Mouse (Mus musculus) midbrain, embryonic 14.5 days (tissue): Measurements from ENCODE around the gene 2900026A02Rik. TPM values are rescaled to one million over a fixed set of nuclear protein-coding genes. Genes with fewer than 3 reads are reported as not detected.
A peak's percentile ranks its signal among the peaks of the same experiment; 100 is the strongest.
"Not testable (repeated sequence)": the region's sequence is repeated elsewhere in the genome, so short reads cannot be mapped to it uniquely, and the experiment has no call there.

Experiments used
- ATAC-seq: fragments of 200-750 bp; cut with Nextera tagmentation; 2 replicates; pipeline ENCODE4 v1.8.0; 2017; ENCODE audit warnings: moderate number of reproducible peaks, moderate library complexity; ENCODE audit not compliant: low FRiP score, low TSS enrichment
- DNase-seq: peaks from one replicate; pipeline ENCODE4 v3.0.0-alpha.2; 2015
- H3K27ac ChIP-seq: fragments of 300-500 bp; sonication (generic); replicated peaks from 2 replicates; pipeline ENCODE4 v1.5.1; 2014; ENCODE audit warnings: mild to moderate bottlenecking, low read depth, low read length, moderate library complexity
- H3K27me3 ChIP-seq: fragments of 300-500 bp; sonication (generic); 2 replicates; pipeline ENCODE4 v1.6.1; 2014; ENCODE audit warnings: low read length, control low read depth, mixed read lengths; ENCODE audit not compliant: control insufficient read depth, insufficient read depth
- H3K36me3 ChIP-seq: fragments of 300-500 bp; sonication (generic); 2 replicates; pipeline ENCODE4 v1.6.1; 2014; ENCODE audit warnings: low read length, control low read depth; ENCODE audit not compliant: control insufficient read depth, insufficient read depth
- H3K4me1 ChIP-seq: fragments of 300-500 bp; sonication (generic); 2 replicates; pipeline ENCODE4 v1.6.1; 2014; ENCODE audit warnings: mild to moderate bottlenecking, antibody characterized with exemption, low read length, control low read depth; ENCODE audit not compliant: control insufficient read depth, insufficient read depth
- H3K4me2 ChIP-seq: fragments of 300-500 bp; sonication (generic); 2 replicates; pipeline ENCODE4 v1.6.1; 2014; ENCODE audit warnings: mild to moderate bottlenecking, low read length, moderate library complexity
- H3K4me3 ChIP-seq: fragments of 300-500 bp; sonication (generic); replicated peaks from 2 replicates; pipeline ENCODE4 v1.5.1; 2014; ENCODE audit warnings: low read depth, low read length
- H3K9ac ChIP-seq: fragments of 300-500 bp; sonication (generic); replicated peaks from 2 replicates; pipeline ENCODE4 v1.6.1; 2014; ENCODE audit warnings: mild to moderate bottlenecking, low read length, moderate library complexity
- H3K9me3 ChIP-seq: fragments of 300-500 bp; sonication (generic); 2 replicates; pipeline ENCODE4 v1.6.1; 2016; ENCODE audit warnings: low read length, control low read depth, mixed read lengths; ENCODE audit not compliant: control insufficient read depth
- WGBS: fragments of 180-500 bp; shearing (Covaris S2); extraction: QIAGEN DNeasy Blood & Tissue Kit; methylation state at CpG from one replicate; pipeline ENCODE4 v1.1.7; 2014; 5-methylcytosine and 5-hydroxymethylcytosine counted together
- polyA plus RNA-seq: library from polyadenylated mRNA; unstranded; fragments of >200 nt; fragmentation: Nextera tagmentation; extraction: Ambion mirVana; gene quantifications from 2 replicates; pipeline ENCODE4 v1.2.1, GENCODE M21; 2014

2900026A02Rik gene
- polyA plus RNA-seq, 1 experiment from 2014 or later = 2.1 TPM

DNA sequence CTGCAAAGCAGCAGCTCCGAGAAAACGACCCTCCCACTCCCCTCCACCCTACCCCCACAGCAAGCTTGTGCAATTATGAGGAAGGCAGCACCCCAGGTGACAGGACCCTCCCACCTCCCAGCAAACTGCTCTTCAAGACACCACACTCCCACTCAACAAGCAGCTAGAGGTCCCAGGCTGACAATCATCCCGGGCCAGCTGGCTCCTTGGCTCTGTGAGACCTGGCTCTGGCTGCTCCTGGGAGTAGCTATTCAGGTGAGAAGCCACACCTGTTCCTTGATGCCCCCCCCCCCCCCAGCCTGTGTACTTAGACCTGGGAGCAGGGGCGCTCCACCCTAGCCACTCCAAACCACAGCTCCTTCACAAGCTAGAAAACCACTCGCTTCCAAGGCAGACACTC lies 107.9 kb downstream of the 2900026A02Rik start:
- H3K27ac ChIP-seq = no peak overlapping the region
- no peak overlapping the region for H3K9ac ChIP-seq
- no peak for ATAC-seq
- no peaks in the 10 kb centered on the region for H3K4me1 ChIP-seq
- no peaks in the 10 kb centered on the region for H3K36me3 ChIP-seq
- WGBS = 61% methylated on average over 5 of the region's 5 CpGs
- H3K27me3 ChIP-seq = no peaks in the 10 kb centered on the region
- DNase-seq = no peak
- H3K4me2 ChIP-seq = no peak overlapping the region
- H3K4me3 ChIP-seq = no peak overlapping the region
- H3K9me3 ChIP-seq = no peaks in the 10 kb centered on the region

- Histone ChIP-seq H3K27me3 (no peaks in the 10 kb centered on the region), H3K4me2 (no peak overlapping the region), H3K4me3 (no peak overlapping the region), H3K4me1 (no peaks in the 10 kb centered on the region), H3K9ac (no peak overlapping the region), H3K36me3 (no peaks in the 10 kb centered on the region), H3K9me3 (no peaks in the 10 kb centered on the region), H3K27ac (no peak overlapping the region)
- DNase-seq (no peak), ATAC-seq (no peak)
- 27% methylated on average over 4 of the region's 4 CpGs for WGBS
These were observed 109.7 kb downstream of the 2900026A02Rik start for GRCm38 (mm10) chr5:113111336-113111735.

GRCm38 (mm10) chr5:113110929-113111328 lies 110.1 kb downstream of the 2900026A02Rik start:
- H3K4me2 ChIP-seq = no peak overlapping the region
- no peaks in the 10 kb centered on the region for H3K4me1 ChIP-seq
- ATAC-seq (no peak), DNase-seq (peak; percentile 35)
- WGBS = 8% methylated on average over 1 of the region's 1 CpGs
- no peaks in the 10 kb centered on the region for H3K27me3 ChIP-seq
- no peaks in the 10 kb centered on the region for H3K36me3 ChIP-seq
- H3K27ac ChIP-seq = peak overlapping the region; percentile 67
- no peak overlapping the region for H3K4me3 ChIP-seq
- no peak overlapping the region; the same call in 1 of the 2 replicates for H3K9ac ChIP-seq
- H3K9me3 ChIP-seq = no peaks in the 10 kb centered on the region

DNA sequence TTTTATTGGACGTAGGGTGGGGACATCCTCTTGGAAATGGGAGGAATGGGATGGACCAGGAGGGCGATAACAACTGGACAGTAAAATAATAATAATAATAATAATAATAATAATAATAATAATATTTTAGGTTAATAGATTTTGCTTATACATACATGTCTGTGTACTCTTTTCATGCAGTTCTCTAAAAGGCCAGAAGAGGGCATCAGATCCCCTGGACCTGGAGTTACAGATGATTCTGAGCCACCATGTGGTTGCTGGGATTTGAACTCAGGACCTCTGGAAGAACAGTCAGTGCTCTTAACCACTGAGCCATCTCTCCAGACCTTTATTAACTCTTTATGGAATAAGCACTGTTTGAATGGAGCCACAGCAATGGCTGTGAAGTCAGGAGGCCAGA lies 111.4 kb downstream of the 2900026A02Rik start:
- H3K27me3 ChIP-seq, H3K4me1 ChIP-seq, H3K36me3 ChIP-seq, DNase-seq, H3K4me2 ChIP-seq, H3K4me3 ChIP-seq, ATAC-seq, H3K9me3 ChIP-seq, H3K27ac ChIP-seq, H3K9ac ChIP-seq: not testable (repeated sequence)
- 92% methylated on average over 2 of the region's 2 CpGs for WGBS

- H3K4me2 ChIP-seq = no peak overlapping the region
- no peaks in the 10 kb centered on the region for H3K9me3 ChIP-seq
- no peaks in the 10 kb centered on the region for H3K4me1 ChIP-seq
- H3K27me3 ChIP-seq = no peaks in the 10 kb centered on the region
- no peak overlapping the region for H3K4me3 ChIP-seq
- DNase-seq (no peak), ATAC-seq (no peak)
- H3K27ac ChIP-seq = no peak overlapping the region
- WGBS = 74% methylated on average over 11 of the region's 11 CpGs
- no peak overlapping the region for H3K9ac ChIP-seq
- H3K36me3 ChIP-seq = no peaks in the 10 kb centered on the region
These were observed 112.8 kb downstream of the 2900026A02Rik start for GRCm38 (mm10) chr5:113108165-113108764.

DNA sequence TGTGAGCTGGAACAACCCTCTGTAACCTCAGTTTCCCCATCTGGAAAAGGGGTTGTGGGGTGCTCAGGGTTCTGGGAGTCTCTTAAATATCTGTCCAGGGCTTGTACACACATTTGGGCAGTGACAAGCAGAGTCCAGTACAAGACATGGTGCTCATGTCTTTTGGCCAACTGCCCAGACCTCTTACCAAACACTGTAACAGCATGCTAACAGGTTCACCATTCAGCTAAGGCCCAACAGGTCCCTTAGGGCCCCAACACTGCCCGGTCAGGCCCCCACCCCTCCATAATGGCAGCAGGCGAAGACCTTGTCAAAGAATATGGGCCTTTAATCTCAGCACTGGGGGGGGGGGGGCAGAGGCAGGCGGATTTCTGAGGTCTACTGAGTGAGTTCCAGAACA lies 113.3 kb downstream of the 2900026A02Rik start:
- ATAC-seq (no peak), DNase-seq (no peak)
- Histone ChIP-seq H3K27ac (no peak overlapping the region), H3K36me3 (no peaks in the 10 kb centered on the region), H3K9ac (no peak overlapping the region), H3K4me2 (no peak overlapping the region), H3K27me3 (no peaks in the 10 kb centered on the region), H3K4me3 (no peak overlapping the region), H3K4me1 (peaks cover 2% of the 10 kb centered on the region), H3K9me3 (no peaks in the 10 kb centered on the region)
- 67% methylated on average over 3 of the region's 3 CpGs for WGBS

DNA sequence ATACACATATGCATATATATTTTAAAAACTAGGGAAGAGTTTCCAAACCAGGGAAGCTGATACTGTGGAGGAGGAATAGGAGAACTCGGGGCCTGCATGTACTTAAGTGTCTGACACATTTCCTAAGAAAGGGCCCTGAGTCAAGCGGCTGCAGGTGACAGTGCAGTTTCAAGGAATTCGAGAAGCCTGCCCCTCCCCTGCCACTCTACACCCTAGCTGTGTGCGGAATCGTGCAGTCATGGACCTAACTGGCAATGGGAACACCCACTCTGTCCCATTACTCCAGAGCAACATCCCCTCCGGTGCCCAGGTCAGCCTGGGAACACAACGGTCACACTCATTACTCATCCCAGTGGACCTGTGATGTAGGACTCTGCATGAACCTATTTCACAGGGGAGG lies 114.4 kb downstream of the 2900026A02Rik start:
- no peak overlapping the region for H3K27ac ChIP-seq
- no peaks in the 10 kb centered on the region for H3K27me3 ChIP-seq
- WGBS = 88% methylated on average over 7 of the region's 7 CpGs
- H3K4me2 ChIP-seq = no peak overlapping the region
- no peaks in the 10 kb centered on the region for H3K36me3 ChIP-seq
- peaks cover 9% of the 10 kb centered on the region for H3K4me1 ChIP-seq
- DNase-seq (no peak), ATAC-seq (no peak)
- no peak overlapping the region for H3K4me3 ChIP-seq
- H3K9ac ChIP-seq = no peak overlapping the region
- no peaks in the 10 kb centered on the region for H3K9me3 ChIP-seq

DNA sequence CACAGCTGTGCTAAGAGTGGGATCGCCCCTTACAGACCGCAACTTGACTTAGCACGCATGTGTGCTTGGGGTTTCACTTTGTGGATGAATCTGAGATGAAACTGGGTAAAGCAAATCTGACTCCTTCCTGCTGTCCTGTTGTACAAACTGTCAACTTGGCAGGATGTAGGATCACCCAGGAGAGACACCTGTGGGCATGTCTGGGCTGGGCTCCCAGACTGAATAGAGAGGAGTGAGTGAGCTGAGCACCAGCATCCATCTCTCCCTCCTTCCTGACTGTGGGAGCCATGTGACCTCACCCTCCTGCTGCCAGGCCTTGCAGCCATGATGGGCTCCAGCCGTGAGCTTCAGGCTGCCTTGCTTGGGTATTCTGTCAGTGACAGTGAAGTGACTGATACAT lies 115.6 kb downstream of the 2900026A02Rik start:
- H3K9me3 ChIP-seq = no peaks in the 10 kb centered on the region
- no peaks in the 10 kb centered on the region for H3K27me3 ChIP-seq
- no peaks in the 10 kb centered on the region for H3K36me3 ChIP-seq
- WGBS = 84% methylated on average over 4 of the region's 4 CpGs
- no peak for ATAC-seq
- no peak overlapping the region for H3K4me3 ChIP-seq
- no peak overlapping the region for H3K4me2 ChIP-seq
- H3K4me1 ChIP-seq = peaks cover 9% of the 10 kb centered on the region
- no peak overlapping the region for H3K27ac ChIP-seq
- H3K9ac ChIP-seq = no peak overlapping the region
- no peak for DNase-seq

GRCm38 (mm10) chr5:113105035-113105434 lies 116.0 kb downstream of the 2900026A02Rik start:
- H3K9me3 ChIP-seq = no peaks in the 10 kb centered on the region
- H3K27ac ChIP-seq = no peak overlapping the region
- H3K36me3 ChIP-seq = no peaks in the 10 kb centered on the region
- 88% methylated on average over 9 of the region's 9 CpGs for WGBS
- H3K27me3 ChIP-seq = no peaks in the 10 kb centered on the region
- ATAC-seq (no peak), DNase-seq (no peak)
- H3K4me2 ChIP-seq = no peak overlapping the region
- H3K4me3 ChIP-seq = no peak overlapping the region
- no peak overlapping the region for H3K9ac ChIP-seq
- peaks cover 9% of the 10 kb centered on the region for H3K4me1 ChIP-seq
